Mouse (Mus musculus) kidney, embryonic 16.5 days (tissue): ENCODE data around the gene Cd248. TPM values are rescaled to one million over a fixed set of nuclear protein-coding genes. Genes with fewer than 3 reads are reported as not detected.

Experiments
- ATAC-seq: fragments of 200-750 bp; cut with Nextera tagmentation; 2 replicates; pipeline ENCODE4 v1.8.0; 2017; ENCODE audit warnings: moderate TSS enrichment; ENCODE audit not compliant: low FRiP score, low TSS enrichment
- H3K27ac ChIP-seq: fragments of 300-500 bp; sonication (generic); 2 replicates; pipeline ENCODE4 v1.5.1; 2014; ENCODE audit warnings: low read length
- H3K27me3 ChIP-seq: fragments of 300-500 bp; sonication (generic); 2 replicates; pipeline ENCODE4 v1.6.1; 2014; ENCODE audit warnings: low read length, control low read depth, mixed read lengths; ENCODE audit not compliant: insufficient read depth
- H3K36me3 ChIP-seq: fragments of 300-500 bp; sonication (generic); 2 replicates; pipeline ENCODE4 v1.6.1; 2014; ENCODE audit warnings: low read length, control low read depth, mixed read lengths; ENCODE audit not compliant: insufficient read depth
- H3K4me1 ChIP-seq: fragments of 300-500 bp; sonication (generic); 2 replicates; pipeline ENCODE4 v1.6.1; 2014; ENCODE audit warnings: low read length, control low read depth, mixed read lengths; ENCODE audit not compliant: insufficient read depth
- H3K4me2 ChIP-seq: fragments of 300-500 bp; sonication (generic); replicated peaks from 2 replicates; pipeline ENCODE4 v1.6.1; 2014; ENCODE audit warnings: low read depth, low read length
- H3K4me3 ChIP-seq: fragments of 300-500 bp; sonication (generic); 2 replicates; pipeline ENCODE4 v1.5.1; 2014; ENCODE audit warnings: mild to moderate bottlenecking, low read length
- H3K9ac ChIP-seq: fragments of 300-500 bp; sonication (generic); replicated peaks from 2 replicates; pipeline ENCODE4 v1.6.1; 2014; ENCODE audit warnings: low read length
- H3K9me3 ChIP-seq: fragments of 300-500 bp; sonication (generic); 2 replicates; pipeline ENCODE4 v1.6.1; 2016; ENCODE audit warnings: low read length, control low read depth
- WGBS: fragments of 180-500 bp; shearing (Covaris S2); extraction: QIAGEN DNeasy Blood & Tissue Kit; methylation state at CpG from one replicate; pipeline ENCODE4 v1.1.7; 2014; 5-methylcytosine and 5-hydroxymethylcytosine counted together
- polyA plus RNA-seq: library from polyadenylated mRNA; unstranded; fragments of >200 nt; fragmentation: Nextera tagmentation; extraction: Ambion mirVana; gene quantifications from 2 replicates; pipeline ENCODE4 v1.2.1, GENCODE M21; 2015

The Cd248 gene
- polyA plus RNA-seq, 1 experiment from 2014 or later: 59.3 TPM

- peak overlapping the region; percentile 79; the same call in 1 of the 2 replicates for H3K27ac ChIP-seq
- peaks cover 23% of the 10 kb centered on the region for H3K4me1 ChIP-seq
- H3K4me2 ChIP-seq: peak overlapping the region; percentile 86
- no peaks in the 10 kb centered on the region for H3K27me3 ChIP-seq
- H3K4me3 ChIP-seq: peak overlapping the region; percentile 89
- ATAC-seq: peak; percentile 18
- WGBS: 11% methylated on average over 41 of the region's 41 CpGs
- no peaks in the 10 kb centered on the region for H3K9me3 ChIP-seq
- H3K36me3 ChIP-seq: peaks cover 4% of the 10 kb centered on the region; the same call in 1 of the 2 replicates
- H3K9ac ChIP-seq: peak overlapping the region; percentile 95
Observed at GRCm38 (mm10) chr19:5039301-5040114, 28.4 kb upstream of the Cd248 start.

GRCm38 (mm10) chr19:5040862-5041523 is 26.9 kb upstream of the Cd248 start, which contains the start of gene Brms1:
TSS of gene Brms1 (plus strand) at chr19:5041354.
- H3K9ac ChIP-seq: peak within 1 kb of the TSS; percentile 77
- peak within 1 kb of the TSS; percentile 89 for H3K4me3 ChIP-seq
- no peaks in the 10 kb centered on the region for H3K27me3 ChIP-seq
- WGBS: 4% methylated on average over 40 of the region's 40 CpGs
- H3K36me3 ChIP-seq: peaks cover 4% of the 10 kb centered on the region; the same call in 1 of the 2 replicates
- H3K9me3 ChIP-seq: no peaks in the 10 kb centered on the region
- H3K27ac ChIP-seq: peak within 1 kb of the TSS; percentile 76
- peak within 1 kb of the TSS; percentile 86 for H3K4me2 ChIP-seq
- H3K4me1 ChIP-seq: peaks cover 23% of the 10 kb centered on the region
- peak; percentile 71 for ATAC-seq

- Histone ChIP-seq H3K9ac (peak overlapping the region; percentile 77), H3K9me3 (no peaks in the 10 kb centered on the region), H3K4me1 (peaks cover 23% of the 10 kb centered on the region), H3K27ac (peak overlapping the region; percentile 76), H3K27me3 (no peaks in the 10 kb centered on the region), H3K36me3 (peaks cover 4% of the 10 kb centered on the region; the same call in 1 of the 2 replicates), H3K4me3 (peak overlapping the region; percentile 89), H3K4me2 (peak overlapping the region; percentile 86)
- ATAC-seq: peak; percentile 7; the same call in 1 of the 2 replicates
- 3% methylated on average over 16 of the region's 16 CpGs for WGBS
Observed at GRCm38 (mm10) chr19:5041588-5041987, 26.3 kb upstream of the Cd248 start.

- Histone ChIP-seq H3K36me3 (peaks cover 13% of the 10 kb centered on the region; the same call in 1 of the 2 replicates), H3K27me3 (no peaks in the 10 kb centered on the region), H3K4me3 (no peak overlapping the region), H3K27ac (no peak overlapping the region), H3K9me3 (no peaks in the 10 kb centered on the region), H3K4me1 (peaks cover 22% of the 10 kb centered on the region), H3K9ac (no peak overlapping the region), H3K4me2 (no peak overlapping the region)
- WGBS: 82% methylated on average over 4 of the region's 4 CpGs
- ATAC-seq: no peak
Observed at GRCm38 (mm10) chr19:5045531-5045930, 22.3 kb upstream of the Cd248 start.

- ATAC-seq: no peak
Observed at GRCm38 (mm10) chr19:5048138-5049056, 19.5 kb upstream of the Cd248 start.

GRCm38 (mm10) chr19:5049325-5049724 is 18.6 kb upstream of the Cd248 start:
- H3K9ac ChIP-seq: no peak overlapping the region
- peaks cover 31% of the 10 kb centered on the region for H3K4me1 ChIP-seq
- H3K4me2 ChIP-seq: no peak overlapping the region
- ATAC-seq: no peak
- no peaks in the 10 kb centered on the region for H3K9me3 ChIP-seq
- 79% methylated on average over 6 of the region's 6 CpGs for WGBS
- H3K4me3 ChIP-seq: no peak overlapping the region
- H3K27me3 ChIP-seq: peaks cover 7% of the 10 kb centered on the region; the same call in 1 of the 2 replicates
- no peak overlapping the region for H3K27ac ChIP-seq
- H3K36me3 ChIP-seq: peaks cover 9% of the 10 kb centered on the region; the same call in 1 of the 2 replicates

More at GRCm38 (mm10) chr19:5048138-5049056, 19.5 kb upstream of the Cd248 start:
- Histone ChIP-seq H3K27me3 (peaks cover 7% of the 10 kb centered on the region; the same call in 1 of the 2 replicates), H3K4me1 (peaks cover 31% of the 10 kb centered on the region), H3K36me3 (peaks cover 13% of the 10 kb centered on the region; the same call in 1 of the 2 replicates), H3K9ac (no peak overlapping the region), H3K27ac (no peak overlapping the region), H3K9me3 (no peaks in the 10 kb centered on the region), H3K4me2 (no peak overlapping the region), H3K4me3 (no peak overlapping the region)
- 85% methylated on average over 14 of the region's 14 CpGs for WGBS

- Histone ChIP-seq H3K9ac (peak within 1 kb of the TSS; percentile 51), H3K27ac (peak within 1 kb of the TSS; percentile 11; the same call in 1 of the 2 replicates)
Observed at GRCm38 (mm10) chr19:5050047-5050905, 17.6 kb upstream of the Cd248 start, which contains the start of gene Rin1. TSS of gene Rin1 (plus strand) at chr19:5050481.

GRCm38 (mm10) chr19:5051031-5051430 is 16.8 kb upstream of the Cd248 start:
- Histone ChIP-seq H3K27me3 (peaks cover 7% of the 10 kb centered on the region; the same call in 1 of the 2 replicates), H3K27ac (peak overlapping the region; percentile 11; the same call in 1 of the 2 replicates), H3K9ac (peak overlapping the region; percentile 51), H3K9me3 (no peaks in the 10 kb centered on the region), H3K4me3 (peak overlapping the region; percentile 43), H3K4me1 (peaks cover 31% of the 10 kb centered on the region), H3K36me3 (peaks cover 9% of the 10 kb centered on the region; the same call in 1 of the 2 replicates), H3K4me2 (peak overlapping the region; percentile 46)
- WGBS: 9% methylated on average over 17 of the region's 17 CpGs
- ATAC-seq: peak; percentile 28

More at GRCm38 (mm10) chr19:5050047-5050905, 17.6 kb upstream of the Cd248 start, which contains the start of gene Rin1:
- 14% methylated on average over 14 of the region's 14 CpGs for WGBS
- Histone ChIP-seq H3K4me2 (peak within 1 kb of the TSS; percentile 46), H3K27me3 (peaks cover 7% of the 10 kb centered on the region; the same call in 1 of the 2 replicates), H3K4me1 (peaks cover 31% of the 10 kb centered on the region), H3K36me3 (peaks cover 9% of the 10 kb centered on the region; the same call in 1 of the 2 replicates), H3K4me3 (peak within 1 kb of the TSS; percentile 43), H3K9me3 (no peaks in the 10 kb centered on the region)
- ATAC-seq: peak; percentile 52
